Mouse (Mus musculus) MEL (cell line): Measurements from ENCODE around the gene Abl1.

ENCODE experiments used
- CTCF ChIP-seq, 3 experiments: IDR thresholded peaks in 2 of 3; conservative IDR thresholded peaks in 1 of 3; 2 replicates each; pipeline ENCODE4 v1.5.1; 2011 to 2012; ENCODE audit warnings: low read length in 3 of 3, low read depth in 2 of 3, mild to moderate bottlenecking in 2 of 3, improper control_type of control experiment in 1 of 3, inconsistent platforms in 1 of 3, mixed read lengths in 1 of 3, moderate library complexity in 1 of 3; ENCODE audit not compliant: control insufficient read depth in 1 of 3, insufficient read depth in 1 of 3, poor library complexity in 1 of 3, severe bottlenecking in 1 of 3
- EP300 ChIP-seq, 2 experiments: IDR thresholded peaks; 2 replicates each; pipeline ENCODE4 v1.6.1; 2011; ENCODE audit warnings: improper control_type of control experiment in 2 of 2, low read length in 2 of 2, low read depth in 1 of 2, mild to moderate bottlenecking in 1 of 2
- KAT2A ChIP-seq: conservative IDR thresholded peaks from 2 replicates; pipeline ENCODE4 v1.6.1; 2012; ENCODE audit warnings: low read depth, low read length, improper control_type of control experiment, inconsistent platforms
- MAFK ChIP-seq: IDR thresholded peaks from 2 replicates; pipeline ENCODE4 v1.6.1; 2011; ENCODE audit warnings: low read depth, mild to moderate bottlenecking, low read length, improper control_type of control experiment, borderline replicate concordance
- POLR2A ChIP-seq, 2 experiments: IDR thresholded peaks; 2 replicates each; pipeline ENCODE4 v1.6.1; 2011 to 2012; ENCODE audit warnings: low read length in 2 of 2, mild to moderate bottlenecking in 2 of 2, control low read depth in 1 of 2, improper control_type of control experiment in 1 of 2, low read depth in 1 of 2, moderate library complexity in 1 of 2; ENCODE audit not compliant: control insufficient read depth in 1 of 2, insufficient read depth in 1 of 2, poor library complexity in 1 of 2
- RAD21 ChIP-seq: IDR thresholded peaks from 2 replicates; pipeline ENCODE4 v1.6.1; 2011; ENCODE audit warnings: mild to moderate bottlenecking, low read depth, low read length, improper control_type of control experiment
- ZC3H11A ChIP-seq: IDR thresholded peaks from 2 replicates; pipeline ENCODE4 v1.6.1; 2012; ENCODE audit warnings: low read depth, mild to moderate bottlenecking, inconsistent platforms, low read length, improper control_type of control experiment

- TF ChIP-seq EP300 (IDR thresholded peaks at IDR 0.05; ENCODE audit: low read depth in 1 of 2, low read length in 2 of 2): no peak
- no peak for TF ChIP-seq POLR2A (IDR thresholded peaks at IDR 0.05; ENCODE audit: control insufficient read depth in 1 of 2, insufficient read depth in 1 of 2, low read depth in 1 of 2, low read length in 2 of 2, poor library complexity in 1 of 2)
- TF ChIP-seq MAFK: no peak
- no peak for TF ChIP-seq RAD21
- no peak for TF ChIP-seq KAT2A
- no peak for TF ChIP-seq CTCF (IDR thresholded peaks at IDR 0.05 in 2 of 3, conservative IDR thresholded peaks at IDR 0.05 in 1 of 3; ENCODE audit: control insufficient read depth in 1 of 3, insufficient read depth in 1 of 3, low read depth in 2 of 3, low read length in 3 of 3, poor library complexity in 1 of 3, severe bottlenecking in 1 of 3)
- TF ChIP-seq ZC3H11A: no peak
Measured at GRCm38 (mm10) chr2:31801416-31801815, 113.2 kb downstream of the Abl1 start.
